Mouse (Mus musculus) layer of hippocampus, adult 18-20 months (tissue): ENCODE results near the gene Pimreg. TPM values are rescaled to one million over a fixed set of nuclear protein-coding genes. Genes with fewer than 3 reads are reported as not detected.

Source experiments
- DNase-seq, 2 experiments: peaks; one replicate each; pipeline ENCODE4 v3.0.0; 2022; ENCODE audit warnings: low spot score in 2 of 2
- total RNA-seq, 2 experiments: library from RNA; stranded (reverse); gene quantifications; 2 replicates each; pipeline ENCODE4 v1.2.3; 2021

The Pimreg gene
- total RNA-seq, 2 experiments from 2014 or later: not detected

- DNase-seq: peak in 1 of 2 experiments; percentile 61
These were observed 12.7 kb upstream of the Pimreg start for GRCm38 (mm10) chr11:72029143-72029542.

DNA sequence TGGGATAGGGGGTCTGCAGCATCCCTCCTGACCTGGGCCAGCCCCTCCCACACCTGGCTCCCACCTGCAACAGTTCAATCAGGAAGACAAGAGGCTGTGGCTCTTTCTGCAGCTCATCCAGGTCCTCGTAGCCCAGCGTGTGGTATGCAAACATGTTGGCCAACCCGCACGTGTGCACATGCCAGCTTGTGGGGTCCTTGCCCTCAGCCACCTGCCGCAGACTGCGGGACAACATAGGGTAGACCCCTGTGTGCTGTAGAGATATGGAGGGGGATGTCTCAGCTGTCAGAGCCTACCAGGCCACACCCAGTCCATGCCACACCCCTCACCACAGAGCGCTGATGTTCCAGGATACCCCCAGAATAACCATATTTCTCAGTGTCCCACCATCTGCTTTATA is 10.5 kb upstream of the Pimreg start:
- DNase-seq: no peak

GRCm38 (mm10) chr11:72032091-72032490 is 9.7 kb upstream of the Pimreg start:
- no peak for DNase-seq

GRCm38 (mm10) chr11:72032589-72032988 is 9.2 kb upstream of the Pimreg start:
- DNase-seq: no peak

GRCm38 (mm10) chr11:72037409-72037808 is 4.4 kb upstream of the Pimreg start, which contains the start of gene Aipl1:
Gene Aipl1, minus strand, starts transcription at chr11:72037509.
- DNase-seq: no peak

DNA sequence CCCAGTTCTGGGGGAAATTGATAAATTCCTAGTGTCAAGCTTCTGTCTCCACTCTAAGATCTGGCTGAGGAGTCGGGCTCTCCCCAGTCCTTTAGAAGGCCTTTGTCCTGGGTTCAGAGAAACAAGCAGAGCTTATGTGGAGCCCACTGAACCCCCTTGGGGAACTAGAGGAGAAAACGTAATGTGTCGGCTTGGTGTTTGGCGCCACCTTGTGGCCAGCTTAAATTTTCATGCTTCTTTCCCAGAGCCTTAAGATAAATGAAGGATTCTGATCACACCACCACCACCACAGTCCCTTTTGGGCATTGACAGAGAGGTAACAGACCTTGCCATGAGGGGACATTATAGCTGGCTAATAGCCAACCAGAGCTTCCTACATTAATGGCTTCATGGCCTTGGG is 3.8 kb upstream of the Pimreg start:
- peak; percentile 45 to 89 for DNase-seq

DNA sequence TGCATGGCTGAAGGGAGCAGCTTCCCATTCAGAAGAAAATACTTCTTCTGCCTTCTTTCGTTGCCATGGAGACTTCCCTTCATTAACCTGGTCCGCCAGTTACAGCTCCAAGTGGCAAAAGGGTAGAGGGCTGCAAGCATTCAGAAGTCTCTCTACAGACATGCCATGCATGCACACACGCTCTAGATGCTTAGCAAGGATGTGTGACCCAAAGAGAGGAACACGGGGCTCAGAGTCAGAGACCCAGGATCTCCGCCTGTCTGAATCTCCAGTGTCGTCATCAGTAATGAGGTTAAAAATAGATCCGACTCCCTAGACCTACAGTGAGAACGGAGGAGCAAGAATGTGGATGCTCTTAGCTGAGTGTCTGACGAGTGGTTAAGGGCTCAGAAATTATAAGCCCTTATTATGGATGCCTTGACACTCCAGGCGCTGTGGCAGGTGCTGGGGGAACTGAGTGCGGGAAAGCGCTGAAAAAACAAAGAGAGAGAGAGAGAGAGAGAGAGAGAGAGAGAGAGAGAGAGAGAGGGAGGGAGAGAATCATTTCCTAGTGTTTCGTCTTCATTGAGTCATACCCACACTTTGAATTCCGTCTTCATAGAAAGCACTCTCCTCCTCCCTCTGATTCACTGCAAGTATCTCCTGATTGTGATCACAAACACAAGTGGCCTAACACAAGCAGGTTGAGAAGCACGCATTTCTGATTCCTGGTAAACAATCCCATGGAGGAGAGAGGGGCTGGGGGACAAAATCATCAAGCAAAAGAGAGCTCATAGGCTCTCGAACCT is 2.0 kb upstream of the Pimreg start:
- DNase-seq: peak in 1 of 2 experiments; percentile 36

DNA sequence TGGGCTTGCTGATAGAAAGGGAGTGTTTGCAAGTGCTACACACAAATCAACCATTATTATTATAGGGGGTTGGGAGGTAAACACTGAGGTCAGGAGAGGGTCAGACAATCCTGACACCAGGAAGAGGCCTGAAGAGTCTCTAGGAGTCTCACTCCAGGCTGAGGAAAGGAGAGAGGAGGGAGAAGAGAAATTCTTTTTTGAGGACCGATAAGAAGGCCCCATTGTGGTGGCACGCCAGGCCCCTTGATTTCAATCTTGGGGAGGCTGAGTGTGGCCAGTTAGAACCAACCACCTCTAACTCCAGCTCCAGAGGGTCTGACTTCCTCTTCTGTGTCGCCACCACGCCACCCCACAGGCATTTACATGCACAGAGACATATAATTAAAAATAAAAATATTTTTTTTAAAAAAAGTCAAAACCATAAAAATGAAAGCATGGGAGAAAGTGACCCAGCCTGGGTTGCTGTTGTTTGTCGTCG is 503 bp upstream of the Pimreg start:
- DNase-seq: no peak

DNA sequence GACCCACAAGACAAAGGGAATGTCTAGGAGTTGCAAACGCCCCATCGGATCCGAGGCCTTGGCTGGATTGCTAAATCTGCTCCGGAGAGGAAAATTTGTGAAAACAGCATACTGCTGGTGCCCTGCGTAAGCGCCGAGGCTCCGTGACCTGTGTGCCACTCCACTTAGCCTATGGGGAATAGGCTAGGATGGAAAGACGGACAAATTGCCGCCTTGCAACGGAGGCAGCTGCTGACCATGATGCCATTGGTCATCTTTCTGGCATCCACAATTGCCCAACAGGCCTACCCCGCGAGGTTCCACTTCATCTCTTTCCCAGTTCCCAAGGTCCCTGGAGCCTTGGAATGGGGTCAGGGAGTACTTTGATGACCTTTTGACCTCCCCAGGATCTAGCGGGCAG is 799 bp downstream of the Pimreg start:
- no peak for DNase-seq

DNA sequence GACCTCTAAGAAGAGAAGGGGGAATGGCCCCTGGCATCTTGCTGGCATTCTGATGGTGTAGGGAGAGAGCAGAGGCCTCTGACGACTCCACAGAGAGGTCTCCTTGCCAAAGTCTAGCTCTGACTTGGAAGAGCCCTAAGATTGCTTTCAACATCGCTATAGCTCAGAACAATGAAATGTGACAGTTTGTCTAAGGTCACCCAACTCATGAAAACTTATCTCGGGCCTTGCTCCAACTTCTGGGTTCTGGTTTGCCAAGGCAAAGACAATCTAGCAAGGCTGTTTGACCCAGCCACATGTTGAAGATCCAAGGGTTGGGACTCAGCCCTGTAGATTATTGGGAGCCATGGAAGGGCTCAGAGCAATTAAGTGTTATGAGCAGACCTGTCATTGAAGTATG is 2.4 kb downstream of the Pimreg start:
- DNase-seq: no peak

DNA sequence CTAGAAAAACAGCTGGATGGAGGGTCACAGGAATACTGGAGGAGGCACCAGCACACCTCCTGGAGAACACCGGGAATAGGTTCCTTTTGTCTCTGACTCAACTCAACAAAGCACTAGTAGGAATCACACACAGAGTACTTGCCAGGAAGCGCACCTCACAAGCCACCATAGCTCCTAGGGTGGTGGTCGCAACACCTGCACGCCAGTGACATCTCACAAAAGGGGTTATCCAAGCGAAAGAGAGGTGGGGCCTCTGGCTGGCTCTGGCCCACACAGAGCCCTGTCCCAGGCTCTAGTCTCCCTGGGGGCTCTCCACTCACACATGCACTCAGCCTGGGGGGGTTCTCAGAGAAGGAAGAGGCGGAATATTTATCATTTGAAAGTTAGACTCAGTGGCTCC is 6.9 kb downstream of the Pimreg start:
- DNase-seq: no peak

DNA sequence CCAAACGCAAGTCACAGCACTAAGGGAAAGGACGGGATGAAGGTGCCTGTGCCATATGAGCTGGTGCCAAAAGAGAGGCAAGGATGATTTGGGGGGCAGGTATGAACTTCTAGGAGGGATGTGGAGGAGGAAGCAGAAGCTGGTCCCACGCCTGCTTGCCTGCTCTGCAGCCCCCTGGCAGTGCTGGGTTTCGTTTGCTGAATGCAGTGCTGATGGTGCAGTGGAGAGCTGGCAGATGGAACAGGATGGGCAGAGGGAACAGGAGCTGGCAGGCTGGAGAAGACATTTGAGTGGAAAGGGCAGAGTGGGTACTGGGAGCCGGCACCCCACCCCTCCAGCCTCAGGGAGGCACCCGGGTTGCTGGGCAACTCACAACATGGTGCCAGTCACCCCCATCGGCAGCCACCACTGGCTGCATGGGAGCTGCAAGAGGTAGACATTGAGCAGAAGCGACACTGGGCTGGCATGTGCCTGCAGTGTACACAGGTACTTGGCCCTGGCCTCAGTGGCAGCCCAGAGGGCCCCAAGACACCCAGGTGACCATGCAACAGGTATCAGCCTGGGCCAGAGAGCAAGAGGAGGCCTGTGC is 7.4 kb downstream of the Pimreg start:
- no peak for DNase-seq

DNA sequence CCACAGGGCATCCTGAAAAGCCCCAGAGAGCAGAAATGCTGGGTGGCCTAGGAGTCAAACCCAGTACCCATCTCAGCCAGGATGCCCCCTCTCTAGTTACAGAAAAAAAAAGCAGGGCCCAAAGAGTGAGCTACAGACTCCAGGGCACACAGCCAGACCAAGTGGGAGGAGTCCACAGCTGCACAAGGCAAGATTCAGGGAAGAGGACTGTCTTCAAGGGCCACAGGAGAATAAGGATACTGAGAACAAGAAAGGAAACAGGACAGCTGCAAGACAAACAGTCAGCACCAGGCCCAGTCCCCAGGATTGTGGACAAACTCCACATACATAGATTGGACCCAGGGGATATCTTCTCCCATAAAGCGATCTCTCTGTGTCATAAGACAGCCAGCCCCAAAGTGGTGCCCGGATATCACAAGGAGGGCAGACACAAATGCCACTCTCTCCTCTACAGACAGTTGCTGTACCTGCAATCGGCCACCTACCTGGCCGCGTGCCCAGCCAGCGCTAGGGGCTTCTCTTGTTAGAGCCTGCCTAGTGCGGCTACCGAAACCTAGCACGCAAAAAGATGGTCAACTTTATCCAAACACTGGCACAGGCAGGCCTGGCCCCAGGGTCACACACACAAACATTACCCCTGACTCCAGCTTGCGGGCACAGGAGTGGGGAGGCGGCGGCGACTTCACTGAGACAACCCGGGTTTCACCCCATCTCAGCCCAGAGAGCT is 8.5 kb downstream of the Pimreg start:
- DNase-seq: no peak

- DNase-seq: peak; percentile 54 to 73
These were observed 9.3 kb downstream of the Pimreg start for GRCm38 (mm10) chr11:72050895-72051858.

DNA sequence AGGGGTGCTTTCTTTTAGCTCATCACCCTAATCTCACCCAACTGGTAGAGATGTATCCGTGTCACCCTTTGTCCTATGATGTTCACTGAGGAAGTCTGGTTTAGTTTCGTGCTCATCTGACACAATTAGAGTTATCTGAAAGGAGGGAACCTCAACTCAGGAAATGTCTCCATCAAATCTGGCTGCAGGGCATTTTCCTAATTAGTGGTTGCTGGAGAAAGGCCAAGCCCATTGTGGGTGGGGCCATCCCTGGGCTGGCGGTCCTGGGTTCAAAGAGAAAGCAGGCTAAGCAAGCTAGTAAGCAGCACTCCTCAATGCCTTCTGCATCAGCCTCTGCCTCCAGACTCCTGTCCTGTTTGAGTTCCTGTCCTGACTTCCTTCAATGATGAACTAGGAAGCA is 10.4 kb downstream of the Pimreg start:
- no peak for DNase-seq

DNA sequence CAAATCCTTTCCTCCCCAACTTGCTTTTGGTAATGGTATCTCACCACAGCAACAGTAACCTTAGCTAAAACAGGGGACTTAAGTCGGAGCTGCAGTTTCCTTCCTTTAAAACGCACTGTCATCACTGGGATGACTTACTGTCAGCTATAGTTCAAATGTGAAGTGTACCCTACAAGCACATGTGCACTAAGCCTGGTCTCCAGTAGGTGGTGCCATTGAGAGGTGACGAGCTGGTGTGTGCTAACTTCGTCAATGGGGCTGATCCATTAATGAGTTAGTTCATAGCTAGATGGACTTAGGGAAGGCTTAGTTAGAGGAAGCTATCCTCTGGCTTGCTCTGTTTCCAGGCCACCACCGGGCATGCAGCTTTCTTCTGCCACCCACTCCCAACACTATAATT is 10.8 kb downstream of the Pimreg start:
- peak; percentile 66 to 90 for DNase-seq

- DNase-seq: no peak
These were observed 13.3 kb downstream of the Pimreg start for GRCm38 (mm10) chr11:72055176-72055575.

GRCm38 (mm10) chr11:72057166-72057565 is 15.3 kb downstream of the Pimreg start:
- no peak for DNase-seq

GRCm38 (mm10) chr11:72060416-72060815 is 18.6 kb downstream of the Pimreg start:
- DNase-seq: no peak

- no peak for DNase-seq
These were observed 19.3 kb downstream of the Pimreg start for GRCm38 (mm10) chr11:72061093-72061620.

DNA sequence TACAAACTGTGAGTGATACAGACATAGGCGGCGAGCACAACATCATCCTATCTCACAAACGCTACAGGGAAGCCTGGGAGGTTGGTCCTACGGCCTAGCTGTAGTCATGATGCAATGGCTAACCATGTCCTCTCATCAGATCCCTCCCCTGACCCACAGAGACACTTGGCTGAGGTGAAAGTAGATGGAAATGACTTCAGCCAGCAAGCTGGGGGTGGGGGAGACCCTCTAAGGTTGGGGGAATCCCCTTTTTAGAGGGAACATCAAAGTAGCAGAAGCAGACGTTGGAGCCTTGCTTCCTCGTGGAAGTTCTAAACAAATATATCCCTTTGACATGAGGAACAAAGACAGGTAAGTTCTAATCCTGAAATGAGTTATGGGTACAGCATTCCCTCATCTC is 22.6 kb downstream of the Pimreg start:
- DNase-seq: no peak
